Mouse (Mus musculus) CH12.LX (cell line): Measurements from ENCODE around the gene Calcrl. TPM values are rescaled to one million over a fixed set of nuclear protein-coding genes. Genes with fewer than 3 reads are reported as not detected.

ENCODE experiments used
- DNase-seq: peaks from one replicate; pipeline ENCODE4 v3.0.0-alpha.2; 2013; ENCODE audit errors: extremely low read depth
- H3K27ac ChIP-seq: 2 replicates; pipeline ENCODE4 v1.5.1; 2012; ENCODE audit warnings: low read depth, mild to moderate bottlenecking, control low read depth, moderate library complexity; ENCODE audit not compliant: insufficient read depth
- H3K27me3 ChIP-seq: replicated peaks from 2 replicates; pipeline ENCODE3; 2012; ENCODE audit warnings: inconsistent platforms
- H3K36me3 ChIP-seq, 2 experiments: replicated peaks in 1 of 2; 2 replicates each; pipeline versions ENCODE3 to v1.6.1; 2012; ENCODE audit warnings: inconsistent platforms in 1 of 2, low read length in 1 of 2, mild to moderate bottlenecking in 1 of 2, mixed read lengths in 1 of 2, moderate library complexity in 1 of 2; ENCODE audit not compliant: control insufficient read depth in 1 of 2, insufficient read depth in 1 of 2
- H3K4me1 ChIP-seq, 2 experiments: 2 replicates each; pipeline ENCODE4 v1.6.1; 2012; ENCODE audit warnings: inconsistent platforms in 1 of 2, moderate library complexity in 1 of 2; ENCODE audit not compliant: insufficient read depth in 2 of 2, control insufficient read depth in 1 of 2
- H3K4me2 ChIP-seq: 2 replicates; pipeline ENCODE4 v1.6.1; 2012; ENCODE audit warnings: low read depth, mild to moderate bottlenecking, control low read depth; ENCODE audit not compliant: poor library complexity, insufficient read depth, severe bottlenecking
- H3K4me3 ChIP-seq, 3 experiments: fragments of 150-350 bp in 1 of 3; sonication (generic) in 1 of 3; replicated peaks in 1 of 3; 2 replicates each; pipeline versions ENCODE3 to v1.5.1; 2011 to 2012; ENCODE audit warnings: low read depth in 2 of 3, low read length in 2 of 3, mild to moderate bottlenecking in 2 of 3, moderate library complexity in 2 of 3, control low read depth in 1 of 3, improper control_type of control experiment in 1 of 3, inconsistent platforms in 1 of 3, mixed read lengths in 1 of 3; ENCODE audit not compliant: poor library complexity in 1 of 3
- H3K79me2 ChIP-seq: replicated peaks from 2 replicates; pipeline ENCODE4 v1.6.1; 2012; ENCODE audit warnings: mild to moderate bottlenecking, moderate library complexity; ENCODE audit not compliant: control insufficient read depth, poor library complexity, insufficient read depth, severe bottlenecking; ENCODE audit errors: extremely low read depth
- H3K9ac ChIP-seq: 2 replicates; pipeline ENCODE4 v1.6.1; 2012; ENCODE audit warnings: low read depth, mild to moderate bottlenecking, control low read depth, moderate library complexity; ENCODE audit not compliant: insufficient read depth
- H3K9me3 ChIP-seq: replicated peaks from 2 replicates; pipeline ENCODE3; 2012; ENCODE audit warnings: low read length, inconsistent platforms, mixed read lengths
- BHLHE40 ChIP-seq: IDR thresholded peaks from 2 replicates; pipeline ENCODE4 v1.6.1; 2011; ENCODE audit warnings: mild to moderate bottlenecking, low read depth, low read length, improper control_type of control experiment
- CHD1 ChIP-seq: IDR thresholded peaks from 2 replicates; pipeline ENCODE4 v1.6.1; 2012; ENCODE audit warnings: low read depth, low read length, improper control_type of control experiment, inconsistent platforms
- CHD2 ChIP-seq: IDR thresholded peaks from 2 replicates; pipeline ENCODE4 v1.6.1; 2011; ENCODE audit warnings: low read length, improper control_type of control experiment
- CTCF ChIP-seq, 2 experiments: IDR thresholded peaks in 1 of 2; conservative IDR thresholded peaks in 1 of 2; 2 replicates each; pipeline ENCODE4 v1.5.1; 2011 to 2012; ENCODE audit warnings: low read depth in 2 of 2, low read length in 2 of 2, improper control_type of control experiment in 1 of 2, inconsistent platforms in 1 of 2, mild to moderate bottlenecking in 1 of 2, moderate library complexity in 1 of 2
- ELF1 ChIP-seq: IDR thresholded peaks from 2 replicates; pipeline ENCODE4 v1.6.1; 2014; ENCODE audit warnings: low read depth, mild to moderate bottlenecking, inconsistent platforms, low read length, improper control_type of control experiment
- ETS1 ChIP-seq: conservative IDR thresholded peaks from 2 replicates; pipeline ENCODE4 v1.6.1; 2012; ENCODE audit warnings: low read depth, mild to moderate bottlenecking, inconsistent platforms, low read length, improper control_type of control experiment, moderate library complexity
- HCFC1 ChIP-seq: IDR thresholded peaks from 2 replicates; pipeline ENCODE4 v1.6.1; 2012; ENCODE audit warnings: low read depth, mild to moderate bottlenecking, inconsistent platforms, low read length, improper control_type of control experiment
- IRF4 ChIP-seq: IDR thresholded peaks from 2 replicates; pipeline ENCODE4 v1.6.1; 2014; ENCODE audit warnings: low read depth, mild to moderate bottlenecking, inconsistent platforms, low read length, improper control_type of control experiment
- KAT2A ChIP-seq: IDR thresholded peaks from 2 replicates; pipeline ENCODE4 v1.6.1; 2012; ENCODE audit warnings: low read length, improper control_type of control experiment, inconsistent platforms; ENCODE audit not compliant: insufficient replicate concordance
- MAFK ChIP-seq: IDR thresholded peaks from 2 replicates; pipeline ENCODE4 v1.6.1; 2011; ENCODE audit warnings: low read length, improper control_type of control experiment; ENCODE audit not compliant: insufficient replicate concordance
- MAZ ChIP-seq: IDR thresholded peaks from 2 replicates; pipeline ENCODE4 v1.6.1; 2012; ENCODE audit warnings: low read depth, mild to moderate bottlenecking, inconsistent platforms, low read length, improper control_type of control experiment, moderate library complexity
- MEF2A ChIP-seq: IDR thresholded peaks from 2 replicates; pipeline ENCODE4 v1.6.1; 2014; ENCODE audit warnings: low read depth, mild to moderate bottlenecking, inconsistent platforms, low read length, improper control_type of control experiment, borderline replicate concordance
- MYC ChIP-seq: IDR thresholded peaks from 2 replicates; pipeline ENCODE4 v1.6.1; 2011; ENCODE audit warnings: low read depth, mild to moderate bottlenecking, improper control_type of control experiment, low read length
- PAX5 ChIP-seq: IDR thresholded peaks from 2 replicates; pipeline ENCODE4 v1.6.1; 2012; ENCODE audit warnings: low read length, inconsistent platforms, mixed read lengths
- RCOR1 ChIP-seq: conservative IDR thresholded peaks from 2 replicates; pipeline ENCODE4 v1.6.1; 2012; ENCODE audit warnings: low read depth, mild to moderate bottlenecking, inconsistent platforms, low read length, improper control_type of control experiment
- SIN3A ChIP-seq: IDR thresholded peaks from 2 replicates; pipeline ENCODE4 v1.6.1; 2012; ENCODE audit warnings: low read length, improper control_type of control experiment, inconsistent platforms
- SMC3 ChIP-seq: IDR thresholded peaks from 2 replicates; pipeline ENCODE4 v1.6.1; 2011; ENCODE audit warnings: low read depth, low read length, improper control_type of control experiment
- TCF12 ChIP-seq: IDR thresholded peaks from 2 replicates; pipeline ENCODE4 v1.6.1; 2014; ENCODE audit warnings: low read depth, mild to moderate bottlenecking, inconsistent platforms, low read length, improper control_type of control experiment
- USF1 ChIP-seq: IDR thresholded peaks from 2 replicates; pipeline ENCODE4 v1.6.1; 2014; ENCODE audit warnings: low read depth, mild to moderate bottlenecking, inconsistent platforms, low read length, improper control_type of control experiment
- ZKSCAN1 ChIP-seq: IDR thresholded peaks from 2 replicates; pipeline ENCODE4 v1.6.1; 2012; ENCODE audit warnings: low read depth, inconsistent platforms, low read length, improper control_type of control experiment, borderline replicate concordance
- ZNF384 ChIP-seq: IDR thresholded peaks from 2 replicates; pipeline ENCODE4 v1.6.1; 2012; ENCODE audit warnings: low read depth, low read length, improper control_type of control experiment, inconsistent platforms
- dilution Hi-C: fragments of 300-500 bp; cut with MboI; formaldehyde crosslinking; loops from 2 replicates; pipeline ENCODE4 v1.14.3; 2020; ENCODE audit warnings: low sequenced_read_pairs; ENCODE audit not compliant: extremely low pct_unique_long_range_greater_than_20kb, extremely low pct_ligation_motif_present
- in situ Hi-C: fragments of 300-500 bp; cut with MboI; formaldehyde crosslinking; loops from 3 replicates; pipeline ENCODE4 v1.14.3; 2019; ENCODE audit warnings: low sequenced_read_pairs, low pct_ligation_motif_present, low pct_unique_long_range_greater_than_20kb, mixed read lengths
- polyA plus RNA-seq: library from polyadenylated mRNA; unstranded; fragments of >175 nt; gene quantifications from 2 replicates; pipeline ENCODE4 v1.2.1, GENCODE M21; 2012; ENCODE audit warnings: low read depth; ENCODE audit not compliant: insufficient read length
- total RNA-seq, 2 experiments: library from RNA; depleted of rRNA; stranded (reverse); fragments of 300-350 nt in 1 of 2; fragments of >200 nt in 1 of 2; gene quantifications; 2 replicates each; pipeline ENCODE4 v1.2.3; 2012 to 2014

Calcrl gene
- total and polyA plus RNA-seq, 3 experiments, result 3.9 to 12.1 (median 5.9) TPM

GRCm38 (mm10) chr2:84382556-84382955 is 42.7 kb downstream of the Calcrl start:
- Histone ChIP-seq H3K27ac (no peak overlapping the region), H3K36me3 (no peaks in the 10 kb centered on the region), H3K9me3 (no peaks in the 10 kb centered on the region), H3K79me2 (no peaks in the 10 kb centered on the region), H3K9ac (no peak overlapping the region), H3K4me1 (peaks cover 0 to 5% of the 10 kb centered on the region in 2 experiments; a peak in 1 of 4 replicates), H3K27me3 (no peaks in the 10 kb centered on the region), H3K4me2 (no peak overlapping the region), H3K4me3 (no peak overlapping the region)
- no peak for TF ChIP-seq ZNF384
- no peak for TF ChIP-seq RCOR1
- TF ChIP-seq MEF2A, result no peak
- no peak for TF ChIP-seq IRF4
- TF ChIP-seq ELF1, result no peak
- TF ChIP-seq CTCF (conservative IDR thresholded peaks at IDR 0.05 in 1 of 2, IDR thresholded peaks at IDR 0.05 in 1 of 2; ENCODE audit: low read depth in 2 of 2, low read length in 2 of 2), result no peak
- TF ChIP-seq USF1, result no peak
- no peak for TF ChIP-seq BHLHE40
- TF ChIP-seq MAZ, result no peak
- TF ChIP-seq HCFC1, result no peak
- TF ChIP-seq MYC, result no peak
- no peak for TF ChIP-seq CHD1
- TF ChIP-seq TCF12, result no peak
- TF ChIP-seq MAFK, result no peak
- in situ Hi-C loops, result no loop called here
- no peak for DNase-seq
- dilution Hi-C loops, result no loop called here

- H3K4me2 ChIP-seq, result no peak overlapping the region
- H3K4me1 ChIP-seq, result no peaks in the 10 kb centered on the region
- H3K9me3 ChIP-seq, result no peaks in the 10 kb centered on the region
- no peak for TF ChIP-seq PAX5
- no peak for TF ChIP-seq SMC3
- no peak for TF ChIP-seq ELF1
- TF ChIP-seq RCOR1, result no peak
- no peak for TF ChIP-seq ZKSCAN1
- no peak for TF ChIP-seq BHLHE40
- TF ChIP-seq SIN3A, result no peak
- TF ChIP-seq MEF2A, result no peak
- TF ChIP-seq KAT2A, result no peak
- no peak for TF ChIP-seq ETS1
- no peak for TF ChIP-seq CHD2
- no peak overlapping the region for H3K4me3 ChIP-seq
- in situ Hi-C loops, result no loop called here
- H3K36me3 ChIP-seq, result no peaks in the 10 kb centered on the region
- H3K9ac ChIP-seq, result no peak overlapping the region
- H3K27ac ChIP-seq, result no peak overlapping the region
- H3K79me2 ChIP-seq, result no peaks in the 10 kb centered on the region
- no peak for DNase-seq
- no peaks in the 10 kb centered on the region for H3K27me3 ChIP-seq
- dilution Hi-C loops, result no loop called here
These were observed 43.2 kb downstream of the Calcrl start for GRCm38 (mm10) chr2:84381997-84382396.
